Mouse (Mus musculus): ENCODE data around the gene Dguok.

Gene Dguok

DNA sequence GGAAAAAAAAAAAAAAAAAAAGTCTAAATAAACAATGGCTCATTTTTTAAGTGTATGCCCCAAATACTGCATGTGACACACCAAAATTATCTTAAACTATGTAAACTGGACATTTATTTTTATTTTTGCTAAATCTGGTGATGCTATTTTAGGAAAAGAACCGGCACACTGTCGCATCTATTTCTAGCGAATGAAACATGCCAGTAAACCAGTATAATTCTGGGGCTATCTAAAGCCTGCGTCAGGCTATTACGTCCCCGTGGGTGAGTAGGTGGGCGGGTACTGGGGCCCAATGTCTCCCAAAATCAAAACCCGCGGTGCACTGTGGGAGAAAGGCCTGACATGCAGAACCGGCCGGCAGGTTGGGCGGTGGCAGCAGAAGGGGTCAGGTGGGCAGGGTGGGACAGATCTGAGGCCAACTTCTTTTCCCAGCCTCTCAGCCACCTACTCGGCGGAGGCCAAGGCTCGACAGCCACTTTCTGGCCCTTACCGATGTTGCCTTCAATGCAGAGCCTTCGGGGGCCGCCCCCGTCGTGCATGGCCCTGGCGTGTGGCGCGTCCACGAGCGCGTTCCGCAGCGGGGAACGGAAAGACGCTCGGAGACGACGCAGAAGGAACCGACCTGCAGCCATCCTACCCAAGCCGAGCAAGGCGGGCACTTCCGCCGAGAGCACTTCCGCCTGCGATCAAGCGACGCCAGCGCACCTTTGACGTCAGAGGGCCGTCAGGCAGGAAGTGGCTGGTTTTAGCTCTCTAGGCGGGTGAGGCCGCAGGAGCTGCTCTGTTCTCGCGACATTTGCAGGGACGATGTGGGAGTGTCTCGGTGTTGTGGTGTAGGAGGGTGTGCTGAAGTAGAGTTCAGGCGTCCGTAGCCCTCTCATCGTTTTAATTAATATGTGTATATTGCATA lies at the start of gene Dguok:
TSS of gene Dguok (minus strand) at position 712 of the 910 bp plus-strand sequence.
- DNase-seq (ENCODE audit: low spot score in 2 of 2), result peak; percentile 99

DNA sequence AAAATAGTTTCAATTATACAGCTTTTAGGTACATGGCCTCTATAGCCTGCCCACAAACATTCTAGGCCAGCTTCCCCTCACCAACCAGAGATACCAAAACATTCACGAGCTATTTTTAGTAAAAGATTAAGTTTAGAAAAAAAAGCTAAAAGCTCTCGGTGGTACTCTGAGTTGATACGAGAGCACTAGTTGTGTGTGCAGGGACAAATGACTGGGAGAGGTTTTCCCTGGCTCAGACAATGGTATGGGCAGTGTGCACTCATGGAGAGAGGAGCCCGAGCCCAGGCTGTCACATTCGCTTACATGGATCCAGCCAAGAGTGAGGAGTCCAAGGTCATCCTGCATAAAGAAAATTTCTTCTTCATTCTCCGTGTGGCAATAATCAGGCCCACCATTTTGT lies 49.2 kb upstream of the Dguok start:
- DNase-seq (ENCODE audit: low spot score in 2 of 2), result no peak

DNA sequence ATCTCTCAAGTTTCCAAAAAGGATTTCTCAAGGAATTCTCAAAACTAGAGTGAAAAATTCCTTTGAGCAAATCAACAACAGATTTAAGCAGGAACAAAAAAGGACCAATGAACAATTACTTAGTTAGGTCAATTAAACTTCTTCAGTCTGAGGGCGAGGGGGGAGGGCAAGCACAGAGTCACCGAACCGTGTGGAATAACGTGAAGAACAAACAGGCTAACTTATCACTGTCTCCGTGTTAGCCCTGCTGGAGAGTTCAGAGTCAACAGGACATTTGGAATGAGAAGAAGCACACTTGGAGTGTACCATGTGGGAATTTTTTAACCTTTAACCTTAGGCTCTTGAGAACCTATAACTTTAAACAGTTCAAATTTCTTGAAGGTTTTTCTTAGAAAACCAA lies 41.6 kb upstream of the Dguok start:
- DNase-seq (ENCODE audit: low spot score in 2 of 2), result no peak

DNA sequence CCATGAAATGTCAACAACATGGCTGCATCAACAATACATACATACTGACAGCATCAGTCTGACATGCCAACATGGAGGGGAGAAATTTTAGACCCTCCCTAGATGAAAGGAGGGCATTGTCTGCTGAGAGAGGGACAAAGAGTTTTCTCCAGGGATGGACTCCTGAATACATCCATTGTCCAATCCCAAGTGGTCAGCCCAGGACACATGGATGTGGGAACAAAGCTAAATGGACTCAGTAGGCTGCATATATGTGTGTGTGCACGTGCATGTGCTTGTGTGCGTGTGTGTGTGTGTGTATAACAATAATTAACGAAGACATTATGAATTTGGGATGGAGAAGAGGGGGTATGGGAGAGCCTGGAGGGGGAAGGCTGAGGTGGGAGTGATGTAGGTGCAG lies 39.0 kb upstream of the Dguok start:
- no peak for DNase-seq (ENCODE audit: low spot score in 2 of 2)

DNA sequence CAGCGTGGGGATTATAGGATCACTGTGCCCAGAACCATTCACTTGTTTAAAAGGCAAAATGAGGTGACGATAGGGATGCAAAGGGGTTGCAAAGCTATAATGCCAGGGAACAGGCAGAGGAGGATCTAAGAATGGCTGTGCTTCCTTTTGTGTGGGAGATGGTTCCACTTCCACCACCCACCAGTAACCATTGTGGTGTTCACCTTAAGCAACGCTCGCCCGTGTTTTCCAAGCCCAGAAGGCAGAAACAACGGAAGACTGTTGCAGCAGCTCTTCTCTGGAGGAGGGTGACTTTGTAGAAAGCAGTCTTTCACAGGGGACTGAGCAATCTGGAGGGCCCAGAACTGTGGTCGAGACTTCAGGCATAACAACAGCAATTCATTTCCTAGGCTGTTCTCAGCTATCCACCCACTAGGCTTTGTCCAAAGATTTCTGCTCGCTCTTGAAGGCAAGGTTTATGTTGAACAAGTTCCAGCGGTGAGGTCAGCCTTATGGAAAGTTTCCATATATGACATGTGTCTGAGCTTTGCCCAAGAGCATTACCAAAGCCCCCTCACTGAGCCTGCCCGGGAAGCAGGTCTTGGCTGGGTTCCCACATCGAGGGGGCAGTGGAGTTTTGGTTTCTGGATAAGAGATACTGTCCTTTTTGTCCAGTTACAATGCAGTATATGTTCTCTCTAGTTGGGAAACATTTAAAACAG lies 35.1 kb upstream of the Dguok start:
- DNase-seq (ENCODE audit: low spot score in 2 of 2), result no peak

DNA sequence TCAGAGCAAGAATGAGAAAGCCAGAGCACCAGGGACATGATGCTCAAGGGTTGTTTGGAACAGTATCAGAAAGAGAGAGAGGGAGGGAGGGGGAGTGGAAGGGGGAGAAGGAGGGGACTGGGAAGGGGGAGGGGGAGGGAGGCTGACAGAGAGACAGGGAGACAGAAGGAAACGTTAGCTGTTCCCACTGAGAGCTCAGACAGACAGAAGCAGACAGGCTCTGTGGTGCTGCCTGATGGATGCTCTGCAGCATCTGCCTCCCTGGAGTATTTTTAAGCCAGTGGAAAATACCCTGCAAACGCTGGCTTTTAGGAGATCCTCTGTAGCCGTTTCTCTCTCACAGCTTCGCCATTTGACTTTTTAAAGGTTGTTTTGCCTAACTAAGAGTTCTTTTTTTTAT lies 33.2 kb upstream of the Dguok start:
- DNase-seq (ENCODE audit: low spot score in 2 of 2), result no peak

DNA sequence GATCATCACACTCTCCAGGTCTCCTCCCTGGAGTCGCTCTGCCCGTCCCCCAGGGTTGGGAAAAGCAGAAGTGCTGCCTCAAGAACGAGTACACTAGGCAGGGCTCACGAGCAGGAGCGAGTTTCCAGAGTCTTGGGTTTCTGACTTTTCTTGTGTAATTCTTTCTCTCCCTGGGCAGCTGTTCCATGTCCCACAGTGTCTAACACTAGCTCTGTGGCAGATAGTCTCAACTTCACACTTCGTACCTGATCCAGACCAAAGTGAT lies 30.0 kb upstream of the Dguok start:
- no peak for DNase-seq (ENCODE audit: low spot score in 2 of 2)

DNA sequence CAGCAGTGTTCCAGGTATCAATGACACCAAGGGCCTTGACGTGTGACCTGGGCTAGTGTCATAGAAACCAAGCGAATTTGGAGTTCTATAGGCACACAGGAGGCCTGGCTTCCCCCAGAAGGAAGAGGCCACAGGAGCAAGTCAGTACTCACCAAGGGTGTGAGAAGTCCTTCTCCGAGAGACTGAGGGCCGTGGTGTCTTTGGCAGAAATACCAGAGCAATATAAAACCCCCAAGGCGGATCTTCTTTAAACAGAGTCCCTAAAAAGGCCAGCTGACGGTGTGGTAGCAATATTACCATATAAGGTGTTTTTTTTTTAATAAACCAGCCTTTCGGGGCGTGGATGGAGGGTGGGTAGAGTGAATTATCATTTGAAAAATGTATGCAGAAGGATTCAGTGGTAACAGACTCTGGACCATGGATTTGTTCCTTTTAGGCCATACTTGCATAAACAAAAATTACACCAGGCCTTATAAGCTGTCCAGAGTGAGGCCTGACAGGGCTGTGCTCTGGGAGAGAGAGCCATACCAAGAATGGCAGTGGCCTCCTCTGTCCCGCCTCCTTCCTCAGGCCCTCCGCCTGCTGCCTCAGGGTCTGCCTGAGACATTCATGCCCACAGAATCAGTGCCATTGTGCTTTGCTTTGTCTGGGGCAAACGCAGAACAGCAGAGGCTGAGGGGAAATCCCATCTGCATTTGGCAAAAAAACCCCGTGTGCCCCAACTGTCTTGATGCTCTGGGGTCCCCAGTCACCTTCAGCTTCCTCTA lies 29.4 kb upstream of the Dguok start, which contains the start of gene Actg2:
TSS of gene Actg2 (minus strand) at position 238 of the 767 bp plus-strand sequence.
- DNase-seq (ENCODE audit: low spot score in 2 of 2), result no peak

DNA sequence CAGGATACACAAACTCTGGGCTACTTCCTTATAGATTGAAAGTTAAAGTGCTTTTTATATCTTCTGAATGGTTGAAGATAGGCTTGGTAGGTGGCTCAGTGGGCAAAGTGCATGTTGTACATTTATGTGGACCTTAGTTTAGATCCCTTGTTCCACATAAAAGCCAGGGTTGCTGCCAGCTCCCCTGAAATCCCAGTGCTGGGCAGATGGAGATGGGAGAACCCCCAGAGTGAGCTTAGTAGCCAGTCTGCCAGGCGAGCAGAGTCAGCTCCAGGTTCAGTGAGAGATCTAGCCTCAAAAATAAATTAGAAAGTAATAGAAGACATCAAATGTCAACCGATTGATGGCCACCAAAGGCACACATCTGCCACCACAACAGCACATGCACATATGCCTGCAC lies 25.8 kb upstream of the Dguok start:
- DNase-seq (ENCODE audit: low spot score in 2 of 2), result no peak

DNA sequence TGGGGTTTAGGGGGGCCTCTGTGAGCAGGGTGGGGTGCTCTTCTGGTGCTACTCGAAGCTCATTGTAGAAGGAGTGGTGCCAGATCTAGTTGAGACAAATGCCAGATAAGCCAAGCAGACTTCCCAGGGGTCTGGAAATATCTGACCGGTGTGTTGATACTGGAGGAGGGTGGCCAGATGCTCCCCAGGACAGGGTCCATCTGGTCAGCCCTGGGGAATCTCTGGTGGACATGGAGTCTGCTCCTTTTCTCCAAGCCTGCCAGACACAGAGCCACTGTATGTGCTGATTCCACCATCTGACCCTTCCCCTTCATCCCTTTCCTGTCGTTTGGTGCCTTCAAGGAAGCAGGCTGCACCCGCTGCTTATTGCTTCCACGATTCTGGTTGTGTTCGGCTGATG lies 16.4 kb upstream of the Dguok start:
- DNase-seq (ENCODE audit: low spot score in 2 of 2), result no peak

DNA sequence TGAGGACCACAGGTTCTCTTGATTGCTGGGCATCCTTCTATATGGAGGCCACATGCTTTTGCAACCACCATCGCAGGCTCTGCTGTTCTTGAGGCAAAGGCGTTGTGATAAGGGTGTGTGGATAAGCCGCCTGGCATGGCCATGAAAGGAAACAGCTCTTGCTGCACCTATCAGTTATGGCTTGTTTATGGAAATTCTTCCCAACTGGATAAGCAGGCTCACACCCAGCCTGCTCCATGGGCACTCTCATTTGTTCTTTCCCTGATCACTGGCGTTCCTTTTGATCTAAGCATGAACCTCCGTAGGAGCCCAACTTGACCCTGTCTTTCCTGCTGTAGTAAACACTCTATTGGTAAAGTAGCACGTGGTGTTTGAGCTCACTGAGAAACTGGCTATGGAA lies 15.0 kb upstream of the Dguok start:
- DNase-seq (ENCODE audit: low spot score in 2 of 2), result no peak

DNA sequence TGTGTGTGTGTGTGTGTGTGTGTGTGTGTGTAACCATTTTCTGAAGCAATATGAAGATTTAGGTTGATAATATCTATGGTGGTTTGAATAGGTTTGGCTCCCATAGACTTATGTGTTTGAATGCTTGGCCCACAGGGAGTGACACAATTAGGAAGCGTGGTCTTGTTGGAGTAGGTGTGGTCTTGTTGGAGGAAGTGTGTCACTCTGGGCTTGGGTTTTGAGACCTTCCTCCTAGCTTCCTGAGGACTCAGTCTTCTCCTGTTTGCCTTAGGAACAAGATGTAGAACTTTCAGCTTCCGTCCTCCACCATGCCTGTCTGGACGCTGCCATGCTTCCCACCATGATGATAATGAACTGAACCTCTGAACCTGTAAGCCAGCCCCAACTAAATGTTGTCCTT lies 11.9 kb upstream of the Dguok start:
- no peak for DNase-seq (ENCODE audit: low spot score in 2 of 2)

DNA sequence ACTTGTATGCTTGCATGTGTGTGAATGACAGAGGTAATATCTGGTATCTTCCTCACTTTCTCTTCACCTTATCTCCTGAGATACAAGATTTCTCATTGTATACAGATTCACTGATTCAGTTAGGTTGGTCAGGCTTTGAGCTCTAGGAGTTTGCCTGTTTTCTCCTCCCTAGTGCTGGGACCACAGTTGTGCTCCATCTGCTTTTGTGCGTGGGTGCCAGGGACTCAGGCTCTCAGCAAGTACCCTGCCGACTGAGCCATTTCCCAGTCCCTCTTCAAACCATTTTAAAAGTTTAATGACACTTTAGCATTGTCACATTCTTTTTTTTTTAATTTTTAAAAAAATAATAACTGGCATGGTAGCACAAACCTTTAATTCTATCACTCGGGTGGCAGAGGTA lies 8.4 kb upstream of the Dguok start:
- DNase-seq (ENCODE audit: low spot score in 2 of 2), result no peak

DNA sequence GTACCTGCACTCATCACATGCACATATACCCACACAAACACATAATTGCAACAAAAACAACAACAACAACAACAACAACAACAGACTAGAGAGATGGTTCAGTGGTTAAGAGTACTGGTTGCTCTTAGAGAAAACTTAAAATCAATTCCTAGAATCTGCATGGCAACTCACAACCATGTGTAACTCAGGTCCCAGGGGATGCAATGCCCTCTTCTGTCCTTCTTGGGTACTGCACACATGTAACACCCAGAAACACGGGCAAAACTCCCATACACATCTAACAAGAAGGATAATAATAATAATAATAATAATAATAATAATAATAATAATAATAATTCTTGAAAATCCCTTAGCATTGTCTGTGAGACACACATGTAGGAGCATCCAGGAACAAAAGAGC lies 5.7 kb upstream of the Dguok start:
- DNase-seq (ENCODE audit: low spot score in 2 of 2), result peak; percentile 46 to 69

DNA sequence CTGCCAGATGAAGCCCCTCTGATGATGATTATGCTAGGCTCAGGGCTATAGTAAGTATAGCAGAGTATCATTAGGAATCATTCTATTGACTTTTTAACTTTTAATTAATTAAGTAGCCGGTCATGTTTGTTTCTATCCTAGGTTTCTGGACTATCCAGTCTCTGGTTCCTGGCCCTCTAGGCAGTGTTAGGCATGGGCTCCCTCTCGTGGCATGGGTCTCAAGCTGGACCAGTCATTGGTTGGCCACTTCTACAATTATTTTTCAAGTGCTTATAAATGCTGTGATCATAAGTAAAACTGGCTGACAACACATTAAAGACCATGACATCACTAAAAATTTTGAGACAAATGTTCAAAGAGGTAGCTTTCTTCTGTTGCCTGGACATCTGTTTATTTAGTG lies 3.4 kb upstream of the Dguok start:
- no peak for DNase-seq (ENCODE audit: low spot score in 2 of 2)

DNA sequence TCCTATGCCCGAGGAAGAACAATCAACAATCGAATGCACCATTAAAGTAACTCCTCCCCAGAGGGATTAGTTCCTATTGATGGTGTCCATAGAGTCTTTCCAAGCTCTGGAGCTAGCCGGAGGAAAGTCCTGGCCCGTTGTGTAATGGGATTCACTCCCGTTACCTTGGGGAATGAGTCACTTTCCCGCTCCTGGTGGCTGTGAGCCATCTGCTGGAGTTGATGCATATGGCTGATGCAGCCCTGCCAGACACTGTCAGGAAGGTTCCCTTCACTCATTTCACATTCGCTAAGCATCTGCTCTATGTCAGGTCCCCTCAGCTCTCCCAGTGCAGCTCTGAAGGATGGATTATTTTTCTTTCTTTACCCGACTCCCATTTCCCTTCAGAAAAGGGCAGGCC lies 2.7 kb upstream of the Dguok start:
- DNase-seq (ENCODE audit: low spot score in 2 of 2), result no peak

DNA sequence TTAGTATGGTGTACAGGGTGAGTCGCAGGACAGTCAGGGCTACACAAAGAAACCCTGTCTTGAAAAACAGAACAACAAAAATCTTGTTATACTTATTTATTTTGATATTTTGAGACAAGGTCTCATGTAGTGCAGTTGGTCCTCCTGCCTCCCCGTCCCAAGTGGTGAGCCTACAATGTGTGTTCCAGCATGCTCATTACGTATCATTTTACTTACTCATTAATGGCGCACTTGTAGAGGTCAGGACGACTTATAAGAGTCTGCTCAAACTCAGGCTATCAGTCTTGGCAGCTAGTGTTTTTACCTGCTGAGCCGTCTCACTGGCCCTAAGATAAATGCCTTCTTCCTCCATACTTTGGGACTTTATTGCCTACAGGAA lies 388 bp upstream of the Dguok start:
- DNase-seq (ENCODE audit: low spot score in 2 of 2), result no peak

DNA sequence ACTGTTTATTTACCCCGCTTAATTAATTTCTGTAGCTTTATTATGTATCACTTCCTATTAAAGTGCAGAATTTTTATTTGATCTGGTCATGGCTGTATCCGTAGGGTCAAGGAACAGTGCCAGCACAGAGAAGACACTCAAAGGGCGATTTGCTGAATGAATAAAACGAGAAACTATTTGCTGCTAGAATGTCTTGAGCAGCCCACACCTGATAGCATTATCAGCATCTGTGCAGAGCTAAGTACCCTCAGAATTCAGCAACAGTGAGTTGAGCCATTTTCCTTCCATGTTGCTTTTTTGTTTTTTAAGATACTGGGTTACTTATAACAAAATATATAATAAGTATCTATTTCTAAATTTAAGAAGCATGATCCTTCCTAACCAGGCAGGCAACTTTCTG lies 1.2 kb downstream of the Dguok start:
- no peak for DNase-seq (ENCODE audit: low spot score in 2 of 2)

DNA sequence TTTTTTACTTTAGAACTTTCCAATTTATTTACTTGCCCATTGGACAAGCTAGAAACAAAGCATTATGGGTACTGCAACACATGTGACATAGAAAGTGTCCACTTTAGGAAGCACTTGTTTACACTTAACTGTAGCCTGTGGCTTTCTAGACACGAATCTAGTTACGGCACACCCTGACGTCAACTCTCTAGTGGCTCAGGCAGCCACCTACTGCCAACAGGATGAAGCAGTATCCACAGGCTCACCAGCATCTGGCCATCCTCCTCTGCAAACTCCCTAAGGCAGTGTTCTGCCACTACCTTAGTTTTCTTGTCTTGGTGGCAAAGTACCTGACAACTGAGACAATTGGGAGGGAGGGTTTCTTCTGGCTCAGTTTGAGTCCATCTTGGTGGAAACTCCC lies 3.4 kb downstream of the Dguok start:
- no peak for DNase-seq (ENCODE audit: low spot score in 2 of 2)

DNA sequence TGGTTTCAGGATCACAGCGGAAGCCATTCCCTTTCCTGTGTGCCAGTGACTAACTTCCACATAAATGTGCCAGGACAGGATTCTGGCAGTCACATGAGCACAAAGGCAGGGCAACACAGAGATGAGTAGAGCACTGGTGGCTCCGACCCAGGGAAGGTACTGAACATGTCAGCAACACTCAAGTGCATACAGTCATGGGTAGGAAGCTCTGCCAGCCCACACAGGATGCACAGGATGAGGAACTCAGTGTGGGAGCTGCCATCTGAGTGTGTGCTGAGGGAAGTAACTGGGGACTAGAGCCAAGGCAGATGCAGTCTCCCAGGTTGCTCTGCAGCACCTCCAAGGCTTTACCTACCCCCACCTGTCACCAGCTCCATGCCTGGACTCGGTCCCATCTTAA lies 4.1 kb downstream of the Dguok start:
- no peak for DNase-seq (ENCODE audit: low spot score in 2 of 2)

DNA sequence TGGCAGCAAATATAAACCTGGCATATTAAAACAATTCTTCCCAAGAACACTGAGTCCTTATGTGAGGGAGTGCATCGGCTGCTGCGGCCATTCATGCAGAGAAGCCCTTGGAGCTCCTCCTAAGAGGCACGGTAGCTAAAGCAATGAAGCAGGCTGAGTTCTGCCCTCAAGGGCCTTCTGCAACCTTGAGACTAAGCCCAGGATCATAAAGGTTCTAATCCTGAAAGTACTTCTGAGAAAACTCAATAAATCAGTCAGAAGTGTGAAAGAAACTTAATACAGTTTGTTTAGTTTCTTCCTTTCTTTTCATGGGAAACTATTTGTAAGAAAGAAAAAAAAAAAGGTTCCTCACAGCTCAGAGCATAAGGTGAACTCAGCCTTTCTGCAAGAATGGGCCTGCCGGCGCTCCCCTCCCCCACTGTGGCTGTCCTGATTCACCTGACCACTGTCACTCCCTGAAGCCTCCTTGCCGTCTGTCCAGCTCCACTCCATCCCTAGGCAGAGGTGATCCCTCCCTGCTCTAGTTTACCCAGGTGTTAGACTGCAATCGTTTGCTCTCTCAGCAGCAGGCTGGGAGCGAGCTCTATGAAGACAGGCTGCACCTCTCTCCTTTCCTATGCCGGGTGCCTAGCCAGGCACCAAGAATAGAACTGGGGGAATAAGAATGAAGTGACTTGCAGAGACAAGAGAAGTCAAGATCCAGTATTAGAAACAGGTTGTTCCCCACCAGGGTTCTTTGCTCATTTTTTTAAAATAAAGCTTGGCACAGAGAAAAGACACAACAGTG lies 5.1 kb downstream of the Dguok start:
- no peak for DNase-seq (ENCODE audit: low spot score in 2 of 2)

DNA sequence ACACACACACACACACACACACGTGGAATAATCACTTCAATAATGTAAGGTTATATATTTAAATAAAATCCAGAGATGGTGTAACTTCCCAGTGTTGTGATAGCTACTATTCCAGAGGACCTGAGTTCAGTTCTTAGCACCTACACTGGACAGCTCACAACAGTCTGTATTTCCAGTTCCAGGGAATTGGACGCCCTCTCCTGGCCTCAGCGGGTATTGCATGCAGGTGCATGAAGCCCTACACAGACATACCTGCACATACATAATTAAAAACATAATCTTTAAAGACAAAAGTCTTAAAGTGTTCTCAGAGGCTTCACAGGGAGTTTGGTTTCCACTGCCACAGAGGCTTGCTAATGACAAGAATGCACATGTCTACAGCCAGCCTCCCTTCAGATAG lies 6.3 kb downstream of the Dguok start:
- no peak for DNase-seq (ENCODE audit: low spot score in 2 of 2)

Measured in spleen, postnatal 36 days (tissue).